Mouse (Mus musculus) forebrain, embryonic 14.5 days (tissue): ENCODE measurements around the gene Ttpal. TPM values are rescaled to one million over a fixed set of nuclear protein-coding genes. Genes with fewer than 3 reads are reported as not detected.

Experiments used
- ATAC-seq: fragments of 200-750 bp; cut with Nextera tagmentation; 2 replicates; pipeline ENCODE4 v1.8.0; 2017; ENCODE audit warnings: mild to moderate bottlenecking, moderate library complexity
- DNase-seq: peaks from one replicate; pipeline ENCODE4 v3.0.0-alpha.2; 2015; ENCODE audit warnings: low spot score
- H3K27ac ChIP-seq: fragments of 300-500 bp; sonication (generic); 2 replicates; pipeline ENCODE4 v1.5.1; 2014; ENCODE audit warnings: low read depth, mild to moderate bottlenecking, control low read depth, low read length, moderate library complexity
- H3K27me3 ChIP-seq: fragments of 300-500 bp; sonication (generic); replicated peaks from 2 replicates; pipeline ENCODE4 v1.6.1; 2014; ENCODE audit warnings: low read length, control low read depth, mixed read lengths; ENCODE audit not compliant: control insufficient read depth, insufficient read depth
- H3K36me3 ChIP-seq: fragments of 300-500 bp; sonication (generic); 2 replicates; pipeline ENCODE4 v1.6.1; 2014; ENCODE audit warnings: low read length, control low read depth; ENCODE audit not compliant: control insufficient read depth, insufficient read depth
- H3K4me1 ChIP-seq: fragments of 300-500 bp; sonication (generic); 2 replicates; pipeline ENCODE4 v1.6.1; 2014; ENCODE audit warnings: antibody characterized with exemption, low read length, control low read depth; ENCODE audit not compliant: control insufficient read depth, insufficient read depth
- H3K4me2 ChIP-seq: fragments of 300-500 bp; sonication (generic); 2 replicates; pipeline ENCODE4 v1.6.1; 2014; ENCODE audit warnings: mild to moderate bottlenecking, control low read depth, low read length
- H3K4me3 ChIP-seq: fragments of 300-500 bp; sonication (generic); 2 replicates; pipeline ENCODE4 v1.5.1; 2014; ENCODE audit warnings: low read depth, low read length, control low read depth
- H3K9ac ChIP-seq: fragments of 300-500 bp; sonication (generic); 2 replicates; pipeline ENCODE4 v1.6.1; 2014; ENCODE audit warnings: mild to moderate bottlenecking, low read length, control low read depth, moderate library complexity
- H3K9me3 ChIP-seq: fragments of 300-500 bp; sonication (generic); replicated peaks from 2 replicates; pipeline ENCODE4 v1.6.1; 2016; ENCODE audit warnings: low read length, control low read depth, mixed read lengths; ENCODE audit not compliant: control insufficient read depth
- WGBS: fragments of 180-500 bp; shearing (Covaris S2); extraction: QIAGEN DNeasy Blood & Tissue Kit; methylation state at CpG from one replicate; pipeline ENCODE4 v1.1.7; 2014; 5-methylcytosine and 5-hydroxymethylcytosine counted together
- polyA plus RNA-seq: library from polyadenylated mRNA; unstranded; fragments of >200 nt; fragmentation: Nextera tagmentation; extraction: Ambion mirVana; gene quantifications from 2 replicates; pipeline ENCODE4 v1.2.1, GENCODE M21; 2014

The Ttpal gene
- polyA plus RNA-seq, 1 experiment from 2014 or later: 46.7 TPM

GRCm38 (mm10) chr2:163596873-163597155 lies 5.3 kb upstream of the Ttpal start:
- H3K27ac ChIP-seq: no peak overlapping the region
- no peak for ATAC-seq
- H3K36me3 ChIP-seq: no peaks in the 10 kb centered on the region
- 65% methylated on average over 3 of the region's 3 CpGs for WGBS
- no peaks in the 10 kb centered on the region for H3K9me3 ChIP-seq
- no peaks in the 10 kb centered on the region for H3K27me3 ChIP-seq
- no peak overlapping the region for H3K9ac ChIP-seq
- 0 out of 2 replicates have a peak, but pooled peaks cover 3% of the 10 kb centered on the region for H3K4me1 ChIP-seq
- no peak for DNase-seq
- H3K4me3 ChIP-seq: no peak overlapping the region
- no peak overlapping the region for H3K4me2 ChIP-seq

DNA sequence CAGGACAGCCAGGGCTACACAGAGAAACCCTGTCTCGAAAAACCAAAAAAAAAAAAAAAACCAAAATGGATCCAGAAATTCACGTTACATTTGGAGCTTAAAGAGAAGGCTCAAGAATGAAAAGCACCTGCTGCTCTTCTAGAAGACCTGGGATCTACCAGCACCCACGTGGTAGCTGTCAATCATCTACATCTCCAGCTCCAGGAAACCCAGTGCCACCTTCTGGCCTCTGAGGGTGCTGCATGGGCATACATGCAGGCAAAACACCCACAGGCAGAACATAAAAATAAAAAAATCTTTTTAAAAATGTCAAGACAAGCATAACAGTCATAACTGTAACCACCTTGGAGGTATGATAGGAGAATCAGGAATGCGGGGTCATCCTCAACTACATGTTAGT lies 4.5 kb upstream of the Ttpal start:
- WGBS: 55% methylated on average over 4 of the region's 4 CpGs
- Histone ChIP-seq H3K4me3 (no peak overlapping the region), H3K9ac (no peak overlapping the region), H3K4me1 (peaks cover 4% of the 10 kb centered on the region; the same call in 1 of the 2 replicates), H3K27ac (no peak overlapping the region), H3K27me3 (no peaks in the 10 kb centered on the region), H3K9me3 (no peaks in the 10 kb centered on the region), H3K4me2 (no peak overlapping the region), H3K36me3 (no peaks in the 10 kb centered on the region)
- DNase-seq: peak; percentile 44
- no peak for ATAC-seq

DNA sequence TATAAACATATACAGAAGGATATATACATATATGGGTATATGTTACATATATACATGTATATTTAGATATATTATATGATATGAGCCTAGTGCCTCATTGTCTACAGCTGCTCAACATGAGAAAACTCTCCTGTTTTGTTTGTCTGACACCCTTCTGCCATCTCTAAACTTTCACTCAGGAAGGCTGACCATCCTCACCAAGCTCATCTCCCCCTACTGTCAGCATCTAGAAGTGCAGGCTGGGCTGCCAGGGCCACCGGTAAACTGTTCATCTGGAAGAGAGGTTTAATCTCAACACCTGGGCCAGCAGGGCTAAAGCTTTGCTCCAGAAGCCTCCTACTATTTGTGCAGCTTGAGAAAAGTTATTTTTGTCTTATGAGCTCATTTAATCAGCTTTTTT lies 2.9 kb upstream of the Ttpal start:
- H3K9me3 ChIP-seq: no peaks in the 10 kb centered on the region
- H3K27ac ChIP-seq: no peak overlapping the region
- no peak overlapping the region for H3K4me2 ChIP-seq
- H3K4me3 ChIP-seq: no peak overlapping the region
- ATAC-seq (no peak), DNase-seq (peak; percentile 60)
- no peaks in the 10 kb centered on the region for H3K36me3 ChIP-seq
- 0% methylated on average over 1 of the region's 1 CpGs for WGBS
- H3K4me1 ChIP-seq: peaks cover 10% of the 10 kb centered on the region; the same call in 1 of the 2 replicates
- H3K9ac ChIP-seq: no peak overlapping the region
- no peaks in the 10 kb centered on the region for H3K27me3 ChIP-seq

DNA sequence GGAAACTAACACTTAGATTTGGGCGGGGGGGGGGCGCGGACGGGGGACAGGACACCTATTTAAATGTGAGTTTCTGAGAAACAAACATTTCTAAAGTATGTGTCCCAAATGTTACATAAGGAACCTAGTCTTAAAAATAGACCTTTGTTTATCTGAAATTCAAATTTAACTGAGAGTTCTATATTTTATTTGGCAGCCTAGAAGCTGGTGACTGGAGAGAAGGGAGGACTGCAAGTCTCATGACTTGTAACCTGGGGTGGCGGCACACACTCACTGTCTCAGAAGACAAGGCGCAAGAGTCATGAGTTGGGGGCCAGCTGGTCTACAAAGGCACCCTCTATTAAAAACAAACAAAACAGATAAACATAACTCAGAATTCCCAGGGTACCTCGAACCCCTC lies 1.0 kb upstream of the Ttpal start:
- Histone ChIP-seq H3K9ac (no peak overlapping the region), H3K27me3 (no peaks in the 10 kb centered on the region), H3K4me2 (no peak overlapping the region), H3K4me3 (no peak overlapping the region), H3K9me3 (no peaks in the 10 kb centered on the region), H3K27ac (no peak overlapping the region), H3K4me1 (peaks cover 10% of the 10 kb centered on the region; the same call in 1 of the 2 replicates), H3K36me3 (no peaks in the 10 kb centered on the region)
- DNase-seq: no peak
- ATAC-seq: no peak
- 93% methylated on average over 7 of the region's 7 CpGs for WGBS

DNA sequence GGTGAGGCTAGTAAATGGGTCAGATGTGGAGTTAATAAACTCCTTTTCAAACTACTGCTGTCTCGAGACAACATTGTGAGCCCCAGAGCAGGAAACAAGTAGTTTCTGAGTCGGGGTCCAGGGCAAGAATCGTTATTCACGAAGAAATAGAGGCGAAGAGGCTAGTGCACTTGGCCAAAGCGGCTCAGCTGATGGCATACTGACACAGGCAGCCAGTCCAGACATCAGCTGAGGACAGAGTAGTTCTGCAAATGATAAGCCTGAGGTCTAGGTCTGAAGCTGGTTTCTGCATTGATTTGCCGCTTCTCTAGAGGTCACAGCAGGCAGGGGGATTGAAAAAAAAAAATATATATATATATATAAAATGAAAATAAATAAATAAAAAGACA lies 408 bp upstream of the Ttpal start:
- WGBS: 78% methylated on average over 7 of the region's 7 CpGs
- Histone ChIP-seq H3K27ac (no peak overlapping the region), H3K4me2 (peak overlapping the region; percentile 94), H3K4me3 (peak overlapping the region; percentile 91; the same call in 1 of the 2 replicates), H3K9ac (peak overlapping the region; percentile 94; the same call in 1 of the 2 replicates), H3K4me1 (peaks cover 10% of the 10 kb centered on the region; the same call in 1 of the 2 replicates), H3K27me3 (no peaks in the 10 kb centered on the region), H3K36me3 (no peaks in the 10 kb centered on the region), H3K9me3 (no peaks in the 10 kb centered on the region)
- ATAC-seq (0 out of 2 replicates have a peak, but pooled peaks have one; percentile 10), DNase-seq (no peak)

DNA sequence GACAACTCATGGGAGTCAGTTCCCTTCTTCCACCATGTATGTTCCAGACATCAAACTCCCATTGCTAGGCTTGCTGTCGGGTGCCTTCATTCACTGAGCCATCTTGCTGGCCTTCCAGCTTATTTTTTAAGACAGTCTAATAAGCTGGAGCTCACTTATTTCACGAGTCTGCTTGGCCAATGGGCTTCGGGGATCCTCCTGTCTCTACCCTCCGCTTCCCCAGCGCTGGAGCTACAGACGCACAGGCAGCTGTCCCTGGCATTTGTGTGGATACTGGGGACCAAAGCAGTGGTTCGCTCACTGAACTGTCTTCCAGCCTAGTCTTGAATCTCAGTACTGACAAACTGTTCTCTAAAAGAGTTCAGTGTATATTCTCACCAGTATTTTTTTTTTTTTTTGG lies 4.0 kb downstream of the Ttpal start:
- Histone ChIP-seq H3K36me3 (peaks cover 27% of the 10 kb centered on the region; the same call in 1 of the 2 replicates), H3K27ac (no peak overlapping the region), H3K27me3 (no peaks in the 10 kb centered on the region), H3K4me2 (no peak overlapping the region), H3K9me3 (no peaks in the 10 kb centered on the region), H3K4me3 (no peak overlapping the region), H3K9ac (no peak overlapping the region), H3K4me1 (peaks cover 10% of the 10 kb centered on the region; the same call in 1 of the 2 replicates)
- WGBS: 87% methylated on average over 7 of the region's 7 CpGs
- ATAC-seq: no peak
- no peak for DNase-seq

- no peak overlapping the region for H3K9ac ChIP-seq
- no peak overlapping the region for H3K4me3 ChIP-seq
- no peak overlapping the region for H3K4me2 ChIP-seq
- ATAC-seq (no peak), DNase-seq (no peak)
- H3K36me3 ChIP-seq: peaks cover 41% of the 10 kb centered on the region
- WGBS: 87% methylated on average over 7 of the region's 7 CpGs
- H3K9me3 ChIP-seq: no peaks in the 10 kb centered on the region
- H3K4me1 ChIP-seq: peaks cover 3% of the 10 kb centered on the region; the same call in 1 of the 2 replicates
- H3K27ac ChIP-seq: no peak overlapping the region
- no peaks in the 10 kb centered on the region for H3K27me3 ChIP-seq
Measured at GRCm38 (mm10) chr2:163608008-163608407, 5.9 kb downstream of the Ttpal start.

GRCm38 (mm10) chr2:163609281-163609975 lies 7.3 kb downstream of the Ttpal start:
- ATAC-seq: no peak
- no peak for DNase-seq
- H3K27ac ChIP-seq: no peak overlapping the region
- H3K4me1 ChIP-seq: no peaks in the 10 kb centered on the region
- H3K4me2 ChIP-seq: no peak overlapping the region
- H3K27me3 ChIP-seq: no peaks in the 10 kb centered on the region
- no peaks in the 10 kb centered on the region for H3K9me3 ChIP-seq
- H3K36me3 ChIP-seq: peaks cover 55% of the 10 kb centered on the region
- WGBS: 87% methylated on average over 12 of the region's 12 CpGs
- no peak overlapping the region for H3K9ac ChIP-seq
- no peak overlapping the region for H3K4me3 ChIP-seq

DNA sequence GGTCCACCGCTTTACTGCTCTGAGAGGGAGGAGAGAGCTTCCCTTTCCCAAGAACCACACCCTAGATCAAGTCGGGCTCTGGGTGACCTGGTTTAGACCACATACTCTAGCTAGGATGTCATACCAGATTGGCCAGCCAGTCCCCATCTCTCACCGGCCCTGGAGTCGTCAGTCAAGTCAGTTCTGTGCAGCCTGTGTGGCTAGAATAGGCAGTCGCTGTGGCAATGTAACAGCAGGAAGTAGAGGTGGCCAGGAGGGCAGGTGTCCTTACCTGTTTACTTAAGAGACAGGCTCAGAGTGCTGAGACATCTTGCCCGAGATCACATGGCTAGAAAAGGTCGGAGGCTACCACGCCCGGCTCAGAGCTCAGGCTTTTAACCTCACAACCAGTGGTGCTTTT lies 9.1 kb downstream of the Ttpal start:
- no peak overlapping the region for H3K4me3 ChIP-seq
- no peak overlapping the region for H3K9ac ChIP-seq
- no peaks in the 10 kb centered on the region for H3K27me3 ChIP-seq
- no peak overlapping the region for H3K27ac ChIP-seq
- ATAC-seq (no peak), DNase-seq (no peak)
- 91% methylated on average over 9 of the region's 9 CpGs for WGBS
- H3K9me3 ChIP-seq: no peaks in the 10 kb centered on the region
- peaks cover 71% of the 10 kb centered on the region for H3K36me3 ChIP-seq
- H3K4me1 ChIP-seq: no peaks in the 10 kb centered on the region
- no peak overlapping the region for H3K4me2 ChIP-seq
